Mouse (Mus musculus) MN1 (cell line): ENCODE measurements around the gene Elmo1.

Experiments used
- DNase-seq: peaks from one replicate; pipeline ENCODE4 v3.0.0-alpha.2; 2016; ENCODE audit warnings: low spot score

Gene Elmo1

GRCm38 (mm10) chr13:20163339-20163954, 73.1 kb downstream of the Elmo1 start:
- DNase-seq = no peak

- no peak for DNase-seq
Measured at GRCm38 (mm10) chr13:20164837-20165236, 74.4 kb downstream of the Elmo1 start.

DNA sequence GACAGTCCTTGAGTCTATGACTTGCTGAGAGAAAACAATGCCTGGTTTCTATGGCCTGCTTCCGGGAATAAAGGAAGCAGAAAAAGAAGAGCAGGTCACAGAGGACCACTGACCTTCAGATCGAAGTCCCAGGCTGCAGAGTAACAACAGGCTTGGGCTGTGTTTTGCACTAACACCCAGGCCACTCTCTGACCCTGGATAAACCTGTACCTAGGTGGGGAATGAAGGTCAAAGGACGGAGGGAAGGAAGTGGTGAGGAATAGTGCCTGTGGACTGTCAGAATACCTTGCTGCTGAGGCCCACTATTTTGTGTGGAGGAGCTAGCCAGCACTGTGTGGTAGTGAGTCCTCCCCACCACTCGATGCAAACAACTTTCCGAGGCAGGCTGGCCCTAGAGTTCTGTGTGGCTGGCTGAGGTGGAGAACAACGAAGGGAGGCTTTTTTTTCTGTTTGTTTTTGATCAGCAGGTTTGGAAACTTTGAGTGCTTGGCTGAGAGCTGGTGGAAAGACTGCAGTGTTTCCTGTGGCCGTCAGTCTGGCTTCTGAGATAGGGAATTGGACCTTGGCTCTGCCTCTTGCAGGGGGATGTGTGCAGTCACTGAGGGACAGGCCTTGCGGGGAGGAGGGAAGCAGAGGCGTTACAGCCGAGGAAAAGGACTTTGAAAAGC, 83.7 kb downstream of the Elmo1 start:
- DNase-seq = no peak

DNA sequence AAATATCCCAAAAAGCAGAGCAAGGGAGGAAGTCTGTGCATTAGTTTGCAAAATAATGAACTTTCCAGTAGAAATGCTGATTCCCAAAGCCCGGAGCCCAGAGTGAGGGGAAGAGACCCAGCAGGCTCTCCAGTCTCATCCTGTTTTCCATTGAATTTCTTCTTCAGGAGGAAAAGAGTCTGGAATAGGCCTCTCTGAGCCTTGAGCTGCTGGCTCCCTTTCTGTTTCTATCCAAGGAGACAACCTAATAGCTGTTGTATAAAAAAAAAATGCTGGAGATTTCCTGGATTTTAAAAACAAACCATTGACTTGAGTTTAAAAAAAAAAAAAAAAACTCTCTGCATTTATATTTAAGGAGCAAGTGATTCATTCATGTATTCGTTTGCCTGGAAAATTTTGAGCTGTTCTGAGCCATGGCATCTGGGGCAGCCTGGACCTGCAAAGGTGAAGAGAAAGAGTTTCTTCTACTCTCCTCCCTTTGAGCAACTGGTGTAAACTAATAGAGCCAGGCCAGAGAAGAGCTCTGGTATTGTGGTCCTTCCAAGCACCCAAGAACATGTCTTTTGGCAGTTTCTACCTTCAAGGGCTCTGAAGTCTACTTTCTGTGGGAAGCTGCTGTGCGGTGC, 84.4 kb downstream of the Elmo1 start:
- no peak for DNase-seq

DNA sequence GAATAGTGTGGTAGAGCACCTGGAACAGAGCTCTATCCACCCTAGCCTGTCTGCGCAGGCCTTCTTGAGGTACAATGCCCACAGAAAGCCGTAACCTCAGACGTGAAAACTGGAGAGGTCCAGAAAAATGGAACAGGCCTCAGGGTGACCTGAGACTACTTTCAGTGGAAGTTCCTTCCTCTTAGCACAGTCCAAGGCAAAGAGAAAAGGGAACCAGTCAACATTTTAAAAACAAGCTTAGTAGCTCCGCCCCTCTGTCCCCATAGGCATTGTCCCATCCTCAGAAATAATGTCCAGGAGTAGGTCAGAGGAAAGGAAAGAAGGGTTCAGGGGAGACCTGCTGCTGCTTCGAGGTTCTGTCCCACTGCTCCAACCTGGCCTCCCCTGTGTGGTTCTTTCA, 90.3 kb downstream of the Elmo1 start:
- DNase-seq = no peak

DNA sequence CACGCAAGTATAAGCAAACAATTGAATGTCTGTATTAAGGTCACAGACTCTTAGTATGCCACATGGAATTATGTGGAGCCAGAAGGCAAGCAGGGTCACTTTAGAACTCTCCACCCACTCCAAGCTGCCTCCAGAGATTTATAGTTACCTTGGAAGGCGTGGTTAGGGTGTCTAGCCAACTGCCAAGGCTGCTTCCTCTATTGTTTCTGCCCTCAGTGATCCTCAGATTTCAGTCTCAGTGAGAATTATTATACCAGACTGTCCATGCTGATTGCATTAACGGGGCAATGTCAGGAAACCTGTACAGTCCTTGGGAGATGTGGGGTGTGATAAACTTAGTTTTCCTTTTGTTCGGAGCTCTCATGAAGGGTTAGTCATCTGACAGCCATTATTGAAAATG, 90.9 kb downstream of the Elmo1 start:
- DNase-seq = peak; percentile 11

DNA sequence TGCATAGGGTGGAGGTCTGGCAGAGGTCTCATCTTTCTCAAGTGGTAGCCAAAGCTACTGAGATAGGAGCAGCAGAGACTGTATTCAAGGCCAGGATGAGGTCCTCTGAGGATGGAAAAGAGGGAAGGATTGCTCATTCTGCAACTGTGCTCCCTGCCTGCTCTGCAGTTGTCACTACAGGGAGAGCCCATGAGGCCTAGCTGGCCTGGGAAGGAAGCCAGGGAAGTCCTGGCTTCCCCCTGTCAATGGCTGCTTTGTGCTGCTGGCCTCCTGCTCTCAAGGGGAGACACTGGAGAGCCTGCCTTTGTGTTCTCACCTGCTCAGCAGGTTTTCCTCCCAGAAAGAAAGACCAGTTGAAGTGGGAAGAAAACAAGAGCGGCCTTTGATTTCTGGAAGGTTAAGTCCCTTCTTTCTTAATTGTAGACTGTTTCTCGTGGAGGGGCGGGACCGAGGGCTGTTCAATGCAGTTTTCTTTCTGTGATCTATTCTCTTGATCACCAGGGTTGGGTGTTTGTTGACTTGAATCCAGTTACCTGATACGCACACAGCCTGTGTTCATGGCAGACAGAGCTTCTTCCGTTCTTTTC, 91.9 kb downstream of the Elmo1 start:
- no peak for DNase-seq

DNA sequence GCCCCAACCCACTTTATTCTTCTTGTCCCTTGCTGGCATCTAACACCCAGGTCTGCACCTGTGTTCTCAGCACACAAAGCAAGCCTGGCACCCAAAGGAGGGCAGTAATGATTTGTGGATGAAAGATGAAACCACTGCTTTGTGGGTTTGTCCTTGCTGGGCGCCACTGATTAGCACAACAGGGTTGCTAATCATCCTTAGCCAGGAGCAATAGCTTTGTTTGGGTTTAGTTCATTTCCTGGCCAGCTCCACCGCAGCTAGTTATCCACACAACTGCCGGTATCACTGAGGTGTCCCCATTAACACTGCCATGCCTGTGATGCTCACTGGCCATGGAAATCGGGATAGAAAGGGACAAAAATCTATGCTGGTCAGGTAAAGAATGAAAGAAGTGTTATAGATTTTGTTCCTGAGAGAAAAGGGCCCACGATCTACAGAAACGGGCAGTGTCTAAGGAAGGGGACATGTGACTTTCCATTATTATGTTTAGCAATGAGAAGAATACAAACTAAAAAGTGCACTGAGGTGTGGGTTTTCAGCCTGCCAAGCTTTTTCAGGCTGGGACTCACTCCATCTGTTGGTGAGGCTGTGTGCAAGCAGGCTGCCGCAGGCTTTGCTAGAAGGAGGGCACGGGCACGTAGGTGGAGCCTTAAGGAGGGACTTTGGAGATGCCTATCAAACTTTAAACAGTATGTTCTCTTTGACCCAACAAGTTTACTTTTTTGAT, 93.3 kb downstream of the Elmo1 start:
- DNase-seq = no peak

DNA sequence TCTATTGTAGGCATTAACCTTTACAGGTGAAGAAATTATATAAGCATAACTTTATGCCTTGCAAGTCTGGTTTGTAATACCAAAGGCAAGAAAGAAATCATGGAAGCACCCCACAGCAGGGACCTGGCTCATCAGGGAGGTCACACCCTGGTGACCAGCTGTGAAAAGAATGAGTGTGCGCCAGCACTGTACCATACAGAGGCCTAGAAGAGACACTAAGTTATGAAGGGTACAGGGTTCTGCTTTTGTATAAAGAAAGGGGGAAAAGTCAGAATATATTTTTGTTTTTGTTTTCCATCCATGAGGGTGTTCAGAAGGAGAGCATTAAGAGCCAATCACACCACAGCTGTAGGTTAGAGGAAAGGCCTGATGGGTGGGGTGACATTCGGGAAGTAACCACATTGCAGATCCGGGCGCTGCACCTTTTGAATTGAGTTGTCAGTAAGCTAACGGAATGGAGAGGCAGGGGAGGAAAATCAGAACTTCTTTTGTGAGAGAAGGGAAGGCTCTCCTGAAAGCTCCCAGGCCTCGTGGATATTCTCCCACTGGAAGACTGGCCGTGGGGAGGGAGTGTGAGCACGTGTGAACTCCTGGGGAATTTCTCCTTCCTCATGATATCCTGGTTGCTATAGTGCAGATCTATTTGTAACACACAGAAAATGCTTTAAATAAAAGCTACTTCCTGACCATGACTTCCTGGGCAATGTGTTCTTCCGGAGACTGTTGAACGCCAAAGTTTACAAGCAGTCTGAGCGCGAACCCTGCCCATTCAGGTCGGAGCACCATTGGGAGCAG, 94.0 kb downstream of the Elmo1 start:
- DNase-seq = no peak

- DNase-seq = no peak
Measured at GRCm38 (mm10) chr13:20185034-20185846, 94.8 kb downstream of the Elmo1 start.

GRCm38 (mm10) chr13:20185847-20186213, 95.4 kb downstream of the Elmo1 start:
- DNase-seq = no peak

DNA sequence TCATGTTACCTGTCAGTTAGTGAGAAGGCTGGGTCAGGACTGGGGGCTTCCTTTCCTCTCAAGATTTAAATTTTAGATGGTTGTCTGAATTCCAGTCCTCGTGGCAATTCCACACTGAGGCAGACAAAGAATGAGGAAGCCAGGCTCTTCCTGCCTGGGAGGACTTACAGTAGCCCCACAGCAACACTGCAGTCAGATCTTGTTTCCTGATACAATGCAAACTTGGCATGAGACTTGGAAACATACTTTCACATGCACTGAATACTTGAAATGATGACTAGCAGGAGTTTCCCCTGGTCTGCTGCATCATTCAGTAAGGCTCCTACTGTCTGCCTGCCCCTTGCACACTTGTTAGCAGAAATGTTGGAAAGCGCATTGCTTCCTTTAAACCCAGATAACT, 97.3 kb downstream of the Elmo1 start:
- no peak for DNase-seq

GRCm38 (mm10) chr13:20192009-20192584, 101.7 kb downstream of the Elmo1 start:
- no peak for DNase-seq

- DNase-seq = no peak
Measured at GRCm38 (mm10) chr13:20200582-20200981, 110.2 kb downstream of the Elmo1 start.

GRCm38 (mm10) chr13:20202617-20203016, 112.2 kb downstream of the Elmo1 start:
- no peak for DNase-seq

GRCm38 (mm10) chr13:20204165-20204564, 113.8 kb downstream of the Elmo1 start:
- DNase-seq = no peak

DNA sequence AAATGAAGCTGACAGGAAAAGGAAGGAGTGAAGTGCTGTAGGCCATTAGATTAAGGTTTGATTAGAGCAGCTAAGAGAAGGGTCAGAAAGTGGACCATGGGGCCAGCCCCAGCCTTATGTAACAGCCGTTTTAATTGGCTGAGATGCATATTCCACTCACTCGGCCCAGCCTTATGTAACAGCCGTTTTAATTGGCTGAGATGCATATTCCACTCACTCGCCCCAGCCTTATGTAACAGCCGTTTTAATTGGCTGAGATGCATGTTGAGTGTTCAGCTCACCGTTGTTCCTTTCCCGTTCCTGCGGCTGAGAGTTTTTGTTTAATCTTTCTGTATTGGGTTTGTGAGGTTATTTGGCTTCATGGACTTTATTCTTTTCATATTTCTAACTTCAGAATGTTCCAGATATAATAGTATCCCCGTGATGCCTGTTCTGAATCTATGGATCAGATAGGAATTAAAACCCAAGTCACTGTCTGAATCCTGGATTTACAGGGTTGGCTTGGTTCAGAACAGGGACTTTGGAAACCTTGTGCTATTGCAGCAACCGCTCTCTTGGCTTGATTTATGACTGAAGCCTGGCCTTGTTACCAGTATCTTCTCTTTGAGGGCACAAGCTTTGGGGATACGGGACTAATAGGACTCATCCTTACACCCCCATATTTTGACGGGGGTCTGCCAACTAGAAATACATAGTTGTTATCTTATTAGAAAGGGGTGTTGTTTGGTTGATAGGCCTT, 114.8 kb downstream of the Elmo1 start:
- peak; percentile 20 for DNase-seq

DNA sequence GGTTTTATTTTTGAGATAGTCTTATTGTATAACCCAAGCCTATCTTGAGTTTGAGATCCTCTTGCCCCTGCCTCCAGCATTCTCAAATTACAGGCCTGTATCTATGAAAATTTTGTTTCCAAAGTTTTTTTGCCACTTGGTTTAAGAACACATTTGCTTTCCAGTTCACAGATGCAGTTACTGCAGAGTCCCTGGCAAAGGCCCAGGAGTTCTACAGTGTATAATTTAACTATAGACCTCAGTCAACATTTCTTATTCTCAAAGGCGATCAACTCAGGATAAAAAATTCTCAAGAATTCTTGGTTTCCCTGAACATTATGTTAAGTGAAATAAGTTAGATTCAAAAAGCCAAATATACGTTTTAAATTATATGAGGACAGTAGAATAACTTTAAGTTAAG, 115.3 kb downstream of the Elmo1 start:
- no peak for DNase-seq

DNA sequence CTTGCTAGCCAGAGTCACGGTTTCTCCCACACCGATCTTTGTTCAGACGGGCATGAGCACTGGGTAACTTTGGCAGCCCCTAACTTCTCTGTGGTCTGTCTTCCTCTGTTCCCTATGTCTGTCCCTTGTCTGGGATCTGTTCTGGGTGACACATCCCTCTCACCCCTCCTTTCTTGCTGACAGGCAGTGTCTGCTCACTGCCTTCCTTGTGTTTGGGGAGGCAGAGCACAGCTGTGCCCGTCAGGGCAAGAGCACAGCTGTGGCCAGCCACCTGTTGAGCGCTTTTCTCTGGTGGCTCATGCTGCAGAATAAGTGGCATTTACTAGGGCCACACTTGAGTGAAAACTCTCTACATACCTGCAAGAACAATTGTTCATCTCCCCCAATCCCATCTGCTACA, 116.7 kb downstream of the Elmo1 start:
- DNase-seq = no peak
